Mouse (Mus musculus): ENCODE measurements around the gene Tarm1. TPM values are rescaled to one million over a fixed set of nuclear protein-coding genes. Genes with fewer than 3 reads are reported as not detected.

The Tarm1 gene
- total RNA-seq, 2 experiments from 2014 or later, result not detected

DNA sequence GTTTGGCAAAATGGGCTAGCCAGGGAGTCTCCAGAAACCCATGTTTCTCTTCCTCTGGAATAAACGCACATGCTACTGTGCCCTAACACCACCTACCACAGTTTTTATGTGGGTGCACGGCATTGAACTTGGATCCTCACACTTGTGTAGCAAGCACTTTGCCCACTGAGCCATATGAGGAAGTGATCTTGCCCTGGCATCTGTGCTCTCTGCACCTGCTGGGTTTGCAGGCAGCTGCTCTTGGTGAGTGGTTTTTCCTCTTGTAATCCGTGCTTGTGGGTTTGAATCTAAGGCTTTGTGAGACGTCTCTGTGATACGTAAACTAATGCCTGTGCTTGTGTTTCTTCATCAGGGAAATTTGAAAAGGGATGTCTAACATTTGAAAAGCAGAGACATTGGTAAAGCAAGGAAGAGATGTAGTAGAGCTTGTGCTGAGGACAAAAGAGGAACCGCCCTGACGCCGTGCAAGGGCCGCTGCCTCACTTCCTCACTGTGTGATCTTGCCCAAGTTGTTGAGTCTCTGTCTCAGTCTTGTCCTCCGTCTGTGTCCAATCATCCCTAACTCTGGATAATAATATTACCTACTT, 59.9 kb downstream of the Tarm1 start:
- DNase-seq (ENCODE audit: low spot score in 2 of 2), result no peak

DNA sequence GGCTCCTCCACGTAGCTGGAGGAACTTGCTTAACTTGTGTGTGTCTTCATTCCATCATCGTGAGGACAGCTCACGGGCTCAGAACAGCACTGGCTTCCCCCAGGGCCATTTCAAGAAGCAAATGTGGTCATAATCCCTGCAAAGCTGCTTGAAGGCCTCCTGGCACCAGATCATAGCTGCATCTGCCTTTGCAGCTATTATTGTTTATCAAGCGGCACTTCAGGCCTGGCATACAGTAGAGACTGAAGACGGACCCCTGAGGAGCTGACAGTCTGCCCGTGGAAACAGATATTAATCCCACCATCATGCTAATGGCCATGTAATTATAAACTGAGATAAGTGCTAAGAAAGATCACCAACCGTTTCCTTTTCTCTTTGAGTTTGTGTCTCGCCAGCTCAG, 61.9 kb downstream of the Tarm1 start:
- no peak for DNase-seq (ENCODE audit: low spot score in 2 of 2)

DNA sequence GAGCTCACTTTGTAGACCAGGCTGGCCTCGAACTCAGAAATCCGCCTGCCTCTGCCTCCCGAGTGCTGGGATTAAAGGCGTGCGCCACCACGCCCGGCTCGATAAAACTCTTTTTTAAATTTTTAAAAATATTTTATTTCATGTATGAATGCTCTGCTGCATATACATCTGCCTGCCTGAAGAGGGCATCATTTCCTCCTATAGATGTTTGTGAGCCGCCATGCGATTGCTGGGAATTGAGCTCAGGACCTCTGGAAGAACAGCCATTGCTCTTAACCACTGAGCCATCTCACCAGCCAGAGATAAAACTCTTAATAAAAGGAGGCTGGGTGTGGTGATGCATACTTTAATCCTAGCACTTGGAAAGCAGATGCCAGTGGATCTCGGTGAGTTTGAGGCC, 62.4 kb downstream of the Tarm1 start:
- DNase-seq (ENCODE audit: low spot score in 2 of 2), result no peak

DNA sequence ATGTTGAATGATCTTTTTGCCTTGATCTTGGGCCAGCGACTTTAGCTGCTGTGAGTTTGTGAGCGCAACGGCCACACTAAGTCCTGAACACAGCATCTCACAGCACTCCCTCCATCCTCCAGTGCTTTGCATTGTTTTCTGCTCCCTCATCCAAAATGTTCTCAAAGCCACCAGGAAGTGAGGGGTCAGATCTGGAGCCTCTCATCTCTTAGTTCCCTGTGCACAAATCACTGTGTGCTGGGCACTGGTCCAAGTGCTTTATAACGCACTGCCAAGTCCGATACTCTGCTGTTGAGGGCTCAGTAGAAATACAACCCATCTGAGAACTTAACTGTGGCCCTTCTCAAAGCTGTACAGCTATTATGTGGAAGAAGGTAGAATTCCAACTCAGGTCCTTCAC, 64.5 kb downstream of the Tarm1 start:
- no peak for DNase-seq (ENCODE audit: low spot score in 2 of 2)

Other genes starting within 250 kb of the Tarm1 start
- gene Myadm, start 213.5 kb downstream of the Tarm1 start, total RNA-seq (2021), result 10 to 100 TPM; 51.4 to 57.2 TPM
- gene Prkcg, start 213.4 kb downstream of the Tarm1 start, total RNA-seq (2021), result 100 to 1,000 TPM; 239 to 276 TPM
- gene Cacng7, start 169.7 kb downstream of the Tarm1 start, total RNA-seq (2021), result 100 to 1,000 TPM; 174 to 185 TPM
- 100 to 1,000 TPM; 166 TPM for gene Cacng8, start 111.9 kb downstream of the Tarm1 start, total RNA-seq (2021)
- gene Cacng6, start 78.4 kb downstream of the Tarm1 start, total RNA-seq (2021), result 1 to 10 TPM; 1.0 to 1.9 TPM
- gene Oscar, start 113.5 kb upstream of the Tarm1 start, total RNA-seq (2021), result 1 to 10 TPM in 1 of 2 experiments, under 1 TPM in 1; 0.87 to 1.1 TPM
- gene Ndufa3, start 114.7 kb upstream of the Tarm1 start, total RNA-seq (2021), result 100 to 1,000 TPM; 543 to 558 TPM
- 10 to 100 TPM; 37.0 to 39.4 TPM for gene Tfpt, start 127.3 kb upstream of the Tarm1 start, total RNA-seq (2021)
- gene Prpf31, start 127.4 kb upstream of the Tarm1 start, total RNA-seq (2021), result 10 to 100 TPM; 53.0 to 55.2 TPM
- gene Cnot3, start 142.6 kb upstream of the Tarm1 start, total RNA-seq (2021), result 10 to 100 TPM; 48.4 to 59.5 TPM
- gene Leng1, start 163.2 kb upstream of the Tarm1 start, total RNA-seq (2021), result 1 to 10 TPM; 6.7 to 6.8 TPM
- 10 to 100 TPM in 1 of 2 experiments, 1 to 10 TPM in 1; 7.9 to 10.8 TPM for gene Tmc4, start 174.9 kb upstream of the Tarm1 start, total RNA-seq (2021)
- 10 to 100 TPM; 78.5 to 90.0 TPM for gene Tsen34, start 190.2 kb upstream of the Tarm1 start, total RNA-seq (2021)
- gene Mboat7, start 190.9 kb upstream of the Tarm1 start, total RNA-seq (2021), result 100 to 1,000 TPM; 226 to 235 TPM
- gene Rps9, start 201.4 kb upstream of the Tarm1 start, total RNA-seq (2021), result 100 to 1,000 TPM; 337 to 359 TPM
- gene Pirb, start 217.8 kb upstream of the Tarm1 start, total RNA-seq (2021), result under 1 TPM; 0.21 to 0.37 TPM

Data from left cerebral cortex, adult 18-20 months (tissue).